Mouse (Mus musculus): ENCODE measurements around the gene Abtb1. TPM values are rescaled to one million over a fixed set of nuclear protein-coding genes. Genes with fewer than 3 reads are reported as not detected.

The Abtb1 gene
- polyA plus RNA-seq, 1 experiment from 2014 or later = 26.1 TPM

DNA sequence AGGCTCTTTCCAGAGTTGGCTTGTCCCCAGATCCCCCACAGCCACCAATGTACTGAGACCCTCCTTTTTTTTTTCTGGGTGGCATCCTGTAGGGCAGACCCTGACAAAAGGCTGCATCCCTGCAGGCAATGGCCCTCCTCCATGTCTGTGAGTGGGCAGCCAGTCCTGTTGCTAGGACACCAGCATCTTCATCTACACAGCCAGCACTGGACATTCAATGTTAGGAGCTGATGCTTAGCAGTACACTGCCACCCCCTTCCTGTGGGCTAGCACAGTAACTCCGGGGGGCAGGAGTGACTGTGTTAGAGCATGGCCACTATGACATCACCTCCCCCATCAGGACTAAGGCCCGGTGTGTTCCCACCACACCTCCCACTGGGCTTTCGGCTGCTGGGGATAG is 26.7 kb downstream of the Abtb1 start:
- Histone ChIP-seq H3K27me3 (ENCODE audit: control insufficient read depth, insufficient read depth, low read length) (no peaks in the 10 kb centered on the region), H3K4me1 (replicated peaks; ENCODE audit: control insufficient read depth, insufficient read depth) (no peaks in the 10 kb centered on the region), H3K9me3 (ENCODE audit: control insufficient read depth, low read length) (no peaks in the 10 kb centered on the region), H3K36me3 (ENCODE audit: control insufficient read depth, insufficient read depth, low read length) (peaks cover 8% of the 10 kb centered on the region), H3K27ac (replicated peaks) (no peak overlapping the region), H3K9ac (ENCODE audit: low read length) (no peak overlapping the region), H3K4me2 (replicated peaks; ENCODE audit: low read depth) (no peak overlapping the region), H3K4me3 (ENCODE audit: low read depth, low read length) (no peak overlapping the region)
- no peak for TF ChIP-seq CTCF (IDR thresholded peaks at IDR 0.05; ENCODE audit: low read depth)
- 87% methylated on average over 3 of the region's 3 CpGs for WGBS
- DNase-seq (ENCODE audit: low spot score) = no peak
- no peak for ATAC-seq (ENCODE audit: low FRiP score, low TSS enrichment)

DNA sequence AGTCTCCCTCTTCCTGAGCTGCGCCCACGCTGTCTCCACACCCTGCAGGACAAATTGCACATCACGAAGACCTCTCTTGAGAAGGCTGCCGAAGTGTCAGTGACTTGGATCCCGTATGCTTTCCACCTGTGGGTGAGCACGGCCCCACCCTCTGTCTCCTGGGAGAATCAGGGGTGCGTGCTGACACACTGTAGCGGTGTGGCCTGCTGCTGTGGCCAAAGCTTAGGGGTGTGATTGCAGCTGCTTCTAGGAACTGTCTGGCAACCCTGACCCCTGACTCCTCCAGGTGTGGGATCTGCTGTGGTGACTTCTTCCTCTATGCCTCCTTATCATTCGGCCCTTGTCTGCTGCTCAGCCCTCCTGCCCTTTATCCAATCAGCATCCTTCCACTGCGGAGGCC is 28.0 kb downstream of the Abtb1 start:
- Histone ChIP-seq H3K36me3 (ENCODE audit: control insufficient read depth, insufficient read depth, low read length) (peaks cover 4% of the 10 kb centered on the region; the same call in 1 of the 2 replicates), H3K27me3 (ENCODE audit: control insufficient read depth, insufficient read depth, low read length) (no peaks in the 10 kb centered on the region), H3K9me3 (ENCODE audit: control insufficient read depth, low read length) (no peaks in the 10 kb centered on the region), H3K9ac (ENCODE audit: low read length) (no peak overlapping the region), H3K4me2 (replicated peaks; ENCODE audit: low read depth) (no peak overlapping the region), H3K4me3 (ENCODE audit: low read depth, low read length) (no peak overlapping the region), H3K27ac (replicated peaks) (no peak overlapping the region), H3K4me1 (replicated peaks; ENCODE audit: control insufficient read depth, insufficient read depth) (no peaks in the 10 kb centered on the region)
- DNase-seq (ENCODE audit: low spot score) = no peak
- no peak for ATAC-seq (ENCODE audit: low FRiP score, low TSS enrichment)
- TF ChIP-seq EP300 (optimal IDR thresholded peaks at IDR 0.05) (no peak), CTCF (IDR thresholded peaks at IDR 0.05; ENCODE audit: low read depth) (no peak)
- WGBS = 73% methylated on average over 10 of the region's 10 CpGs

DNA sequence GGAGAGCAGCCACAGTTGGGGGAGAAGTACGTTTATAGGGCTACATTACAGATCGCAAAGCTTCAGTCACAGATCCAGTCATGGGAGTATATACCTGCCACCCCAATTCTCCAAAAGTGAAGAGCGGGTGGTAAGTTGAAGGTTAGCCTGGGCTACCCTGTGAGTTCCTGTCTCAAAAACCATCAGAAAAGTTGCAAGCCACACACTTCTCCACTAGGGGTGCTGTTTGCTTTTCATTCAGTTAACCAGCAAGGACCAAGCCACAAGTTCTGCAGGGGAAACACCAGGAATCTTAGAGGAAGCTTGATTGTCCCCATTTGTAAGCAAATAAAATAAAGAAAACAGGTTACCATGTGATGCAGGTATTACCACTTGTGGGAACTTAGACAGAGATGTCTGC is 28.9 kb downstream of the Abtb1 start:
- Histone ChIP-seq H3K9ac (ENCODE audit: low read length) (no peak overlapping the region), H3K9me3 (ENCODE audit: control insufficient read depth, low read length) (no peaks in the 10 kb centered on the region), H3K27me3 (ENCODE audit: control insufficient read depth, insufficient read depth, low read length) (no peaks in the 10 kb centered on the region), H3K36me3 (ENCODE audit: control insufficient read depth, insufficient read depth, low read length) (peaks cover 4% of the 10 kb centered on the region; the same call in 1 of the 2 replicates), H3K4me2 (replicated peaks; ENCODE audit: low read depth) (no peak overlapping the region), H3K4me3 (ENCODE audit: low read depth, low read length) (no peak overlapping the region), H3K27ac (replicated peaks) (no peak overlapping the region), H3K4me1 (replicated peaks; ENCODE audit: control insufficient read depth, insufficient read depth) (no peaks in the 10 kb centered on the region)
- DNase-seq (ENCODE audit: low spot score) (peak; percentile 48), ATAC-seq (ENCODE audit: low FRiP score, low TSS enrichment) (no peak)
- no peak for TF ChIP-seq EP300 (optimal IDR thresholded peaks at IDR 0.05)
- peak; percentile 83 for TF ChIP-seq CTCF (IDR thresholded peaks at IDR 0.05; ENCODE audit: low read depth)
- 82% methylated on average over 3 of the region's 3 CpGs for WGBS

DNA sequence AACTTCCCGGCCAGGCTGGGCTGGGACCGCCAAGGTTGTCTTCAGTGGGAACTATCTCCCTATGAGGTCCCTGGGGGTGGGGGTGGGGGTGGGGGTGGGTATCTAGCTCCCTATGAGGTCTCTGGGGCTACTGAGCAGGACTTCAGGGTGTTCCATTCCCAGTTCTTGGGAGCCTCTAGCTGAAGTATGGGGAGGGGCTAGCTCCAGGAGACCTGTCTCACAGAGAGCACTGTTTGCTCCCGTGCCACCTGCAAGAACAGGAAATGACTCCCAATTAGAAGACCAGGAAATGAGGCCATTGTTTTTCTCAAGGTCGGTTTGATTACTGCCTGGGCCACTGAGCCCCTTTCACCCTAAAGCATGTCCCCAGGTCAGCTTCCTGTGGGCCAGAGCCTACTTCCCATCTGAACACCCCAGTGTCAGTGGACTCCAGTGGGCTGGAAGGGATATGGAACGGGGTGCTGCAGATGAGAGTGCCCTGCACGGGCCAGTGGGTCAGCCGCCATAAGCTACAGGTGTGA is 29.8 kb downstream of the Abtb1 start:
- WGBS = 48% methylated on average over 7 of the region's 7 CpGs
- Histone ChIP-seq H3K9me3 (ENCODE audit: control insufficient read depth, low read length) (no peaks in the 10 kb centered on the region), H3K27ac (replicated peaks) (peak overlapping the region; percentile 40; the same call in 1 of the 2 replicates), H3K27me3 (ENCODE audit: control insufficient read depth, insufficient read depth, low read length) (no peaks in the 10 kb centered on the region), H3K4me2 (replicated peaks; ENCODE audit: low read depth) (no peak overlapping the region; the same call in 1 of the 2 replicates), H3K9ac (ENCODE audit: low read length) (no peak overlapping the region), H3K4me3 (ENCODE audit: low read depth, low read length) (no peak overlapping the region), H3K36me3 (ENCODE audit: control insufficient read depth, insufficient read depth, low read length) (peaks cover 4% of the 10 kb centered on the region; the same call in 1 of the 2 replicates), H3K4me1 (replicated peaks; ENCODE audit: control insufficient read depth, insufficient read depth) (no peaks in the 10 kb centered on the region)
- no peak for DNase-seq (ENCODE audit: low spot score)
- no peak for ATAC-seq (ENCODE audit: low FRiP score, low TSS enrichment)
- TF ChIP-seq CTCF (IDR thresholded peaks at IDR 0.05; ENCODE audit: low read depth) = no peak
- TF ChIP-seq EP300 (optimal IDR thresholded peaks at IDR 0.05) = no peak

DNA sequence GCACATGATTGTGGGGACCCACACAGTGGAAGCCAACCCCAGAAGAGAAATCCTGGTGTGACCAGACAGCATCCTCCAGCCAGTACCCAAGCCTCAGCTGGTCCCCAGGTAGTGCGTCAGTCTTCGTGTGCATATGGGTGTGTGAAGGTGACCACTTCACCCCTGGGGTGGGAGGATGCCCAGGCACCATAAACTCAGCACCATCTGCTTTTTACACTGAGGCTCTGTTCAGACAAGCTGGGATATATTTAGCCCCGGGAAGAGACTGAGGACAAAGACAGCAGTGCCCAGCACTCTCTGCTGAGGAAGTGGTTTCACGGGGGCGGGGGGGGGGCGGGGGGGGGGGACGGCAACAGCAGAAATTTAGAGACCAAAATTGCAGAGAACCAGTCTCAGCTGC is 30.4 kb downstream of the Abtb1 start:
- Histone ChIP-seq H3K27ac (replicated peaks) (peak overlapping the region; percentile 30; the same call in 1 of the 2 replicates), H3K4me3 (ENCODE audit: low read depth, low read length) (no peak overlapping the region), H3K27me3 (ENCODE audit: control insufficient read depth, insufficient read depth, low read length) (no peaks in the 10 kb centered on the region), H3K4me2 (replicated peaks; ENCODE audit: low read depth) (no peak overlapping the region), H3K9ac (ENCODE audit: low read length) (no peak overlapping the region), H3K9me3 (ENCODE audit: control insufficient read depth, low read length) (no peaks in the 10 kb centered on the region), H3K4me1 (replicated peaks; ENCODE audit: control insufficient read depth, insufficient read depth) (no peaks in the 10 kb centered on the region), H3K36me3 (ENCODE audit: control insufficient read depth, insufficient read depth, low read length) (peaks cover 4% of the 10 kb centered on the region; the same call in 1 of the 2 replicates)
- ATAC-seq (ENCODE audit: low FRiP score, low TSS enrichment) (no peak), DNase-seq (ENCODE audit: low spot score) (no peak)
- no peak for TF ChIP-seq EP300 (optimal IDR thresholded peaks at IDR 0.05)
- TF ChIP-seq CTCF (IDR thresholded peaks at IDR 0.05; ENCODE audit: low read depth) = no peak
- WGBS = 39% methylated on average over 7 of the region's 7 CpGs

DNA sequence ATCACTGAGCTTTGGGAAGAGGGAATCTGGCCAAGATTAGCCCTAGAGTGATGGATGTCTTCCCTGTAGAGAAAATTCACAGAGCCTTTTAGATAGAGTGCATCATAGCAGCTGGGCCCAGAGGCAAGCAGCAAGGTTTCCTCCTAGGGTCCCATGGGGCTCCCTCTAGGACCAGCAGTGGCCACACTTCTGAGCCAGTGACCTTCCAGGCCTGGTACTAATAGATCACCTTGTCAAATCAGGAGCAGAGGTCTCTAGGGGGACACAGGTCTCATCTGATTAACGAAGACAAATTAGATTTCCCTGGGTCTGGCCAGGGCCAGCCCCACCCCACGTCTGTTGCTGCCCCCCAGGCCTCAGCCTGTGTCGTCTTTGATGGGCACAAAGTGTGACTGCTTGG is 31.5 kb downstream of the Abtb1 start:
- Histone ChIP-seq H3K27me3 (ENCODE audit: control insufficient read depth, insufficient read depth, low read length) (no peaks in the 10 kb centered on the region), H3K9ac (ENCODE audit: low read length) (no peak overlapping the region), H3K36me3 (ENCODE audit: control insufficient read depth, insufficient read depth, low read length) (peaks cover 4% of the 10 kb centered on the region; the same call in 1 of the 2 replicates), H3K27ac (replicated peaks) (0 out of 2 replicates have a peak overlapping the region, but pooled peaks have one; percentile 0), H3K4me3 (ENCODE audit: low read depth, low read length) (no peak overlapping the region), H3K9me3 (ENCODE audit: control insufficient read depth, low read length) (no peaks in the 10 kb centered on the region), H3K4me2 (replicated peaks; ENCODE audit: low read depth) (no peak overlapping the region), H3K4me1 (replicated peaks; ENCODE audit: control insufficient read depth, insufficient read depth) (no peaks in the 10 kb centered on the region)
- TF ChIP-seq CTCF (IDR thresholded peaks at IDR 0.05; ENCODE audit: low read depth) = no peak
- no peak for TF ChIP-seq EP300 (optimal IDR thresholded peaks at IDR 0.05)
- WGBS = 37% methylated on average over 3 of the region's 3 CpGs
- no peak for DNase-seq (ENCODE audit: low spot score)
- ATAC-seq (ENCODE audit: low FRiP score, low TSS enrichment) = no peak
